Mouse (Mus musculus) ES-E14 (cell line): ENCODE measurements around the gene Srrd.

Source experiments
- CHD2 ChIP-seq: IDR thresholded peaks from 2 replicates; pipeline ENCODE4 v1.6.1; 2014; ENCODE audit warnings: mild to moderate bottlenecking, low read depth, low read length, inconsistent platforms
- HCFC1 ChIP-seq: IDR thresholded peaks from 2 replicates; pipeline ENCODE4 v1.6.1; 2012; ENCODE audit warnings: low read length, inconsistent platforms, borderline replicate concordance; ENCODE audit not compliant: insufficient read depth
- MAFK ChIP-seq: IDR thresholded peaks from 2 replicates; pipeline ENCODE4 v1.6.1; 2014; ENCODE audit warnings: mild to moderate bottlenecking, low read depth, low read length, inconsistent platforms; ENCODE audit not compliant: insufficient read depth
- ZC3H11A ChIP-seq: IDR thresholded peaks from 2 replicates; pipeline ENCODE4 v1.6.1; 2012; ENCODE audit warnings: low read depth, mild to moderate bottlenecking, inconsistent platforms, low read length, borderline replicate concordance
- ZNF384 ChIP-seq: IDR thresholded peaks from 2 replicates; pipeline ENCODE4 v1.6.1; 2012; ENCODE audit warnings: low read depth, low read length, inconsistent platforms

DNA sequence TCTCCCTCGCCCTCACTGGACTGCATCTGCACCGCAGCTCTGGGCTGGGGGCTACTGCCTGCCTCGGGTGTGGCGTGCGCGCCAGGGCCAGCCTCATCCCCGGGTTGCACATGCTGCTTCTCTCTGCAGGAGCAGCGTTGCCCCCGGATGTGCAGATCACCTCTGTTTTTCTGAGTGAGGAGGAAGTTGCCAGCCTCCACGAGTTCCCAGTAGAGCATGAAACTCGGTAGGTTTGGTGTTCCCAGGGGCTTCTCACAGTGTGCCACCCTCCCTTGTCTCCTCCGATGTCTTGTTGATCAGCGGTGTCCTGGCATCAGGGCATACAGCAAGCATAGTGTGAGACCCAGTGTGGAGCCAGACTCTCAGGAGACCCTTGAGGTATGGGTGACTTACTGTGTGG, 26.5 kb upstream of the Srrd start:
- TF ChIP-seq ZC3H11A (no peak), HCFC1 (no peak), CHD2 (no peak), MAFK (no peak), ZNF384 (no peak)
